Mouse (Mus musculus): ENCODE results near the gene Zfp354b. TPM values are rescaled to one million over a fixed set of nuclear protein-coding genes. Genes with fewer than 3 reads are reported as not detected.
A peak's percentile ranks its signal among the peaks of the same experiment; 100 is the strongest.

Zfp354b gene
- 1.5 and 1.6 TPM in 2 replicates for polyA plus RNA-seq (2014; fragmentation: Nextera tagmentation; extraction: Ambion mirVana)

GRCm38 (mm10) chr11:50931451-50931866 is at the start of gene Zfp354b:
Gene Zfp354b (minus strand): TSS chr11:50931633.
- H3K9me3 ChIP-seq (ENCODE audit: control insufficient read depth, low read length) = no peaks in the 10 kb centered on the region
- H3K27ac ChIP-seq (replicated peaks; ENCODE audit: low read depth, low read length) = no peak within 1 kb of the TSS; the same call in 1 of the 2 replicates
- peak; percentile 95 for ATAC-seq (ENCODE audit: low read depth)
- H3K9ac ChIP-seq (ENCODE audit: low read depth, low read length) = peak within 1 kb of the TSS; percentile 72
- H3K4me2 ChIP-seq (ENCODE audit: low read depth, low read length) = peak within 1 kb of the TSS; percentile 85
- H3K4me3 ChIP-seq (ENCODE audit: low read depth, low read length) = peak within 1 kb of the TSS; percentile 61
- H3K4me1 ChIP-seq (ENCODE audit: control insufficient read depth, insufficient read depth, low read length) = no peaks in the 10 kb centered on the region; the same call in 1 of the 2 replicates
- H3K27me3 ChIP-seq (replicated peaks; ENCODE audit: control insufficient read depth, insufficient read depth, low read length) = no peaks in the 10 kb centered on the region
- under 1% methylated on average over 17 of the region's 18 CpGs for WGBS
- no peaks in the 10 kb centered on the region for H3K36me3 ChIP-seq (ENCODE audit: control insufficient read depth, insufficient read depth, low read length)
- peak; percentile 96 for DNase-seq (ENCODE audit: low spot score)

GRCm38 (mm10) chr11:50977216-50977615 is 45.8 kb upstream of the Zfp354b start:
- ATAC-seq (ENCODE audit: low read depth) (no peak), DNase-seq (ENCODE audit: low spot score) (no peak)
- Histone ChIP-seq H3K4me1 (ENCODE audit: control insufficient read depth, insufficient read depth, low read length) (no peaks in the 10 kb centered on the region), H3K27me3 (replicated peaks; ENCODE audit: control insufficient read depth, insufficient read depth, low read length) (no peaks in the 10 kb centered on the region), H3K9ac (ENCODE audit: low read depth, low read length) (no peak overlapping the region), H3K27ac (replicated peaks; ENCODE audit: low read depth, low read length) (no peak overlapping the region), H3K4me3 (ENCODE audit: low read depth, low read length) (no peak overlapping the region), H3K36me3 (ENCODE audit: control insufficient read depth, insufficient read depth, low read length) (no peaks in the 10 kb centered on the region), H3K9me3 (ENCODE audit: control insufficient read depth, low read length) (no peaks in the 10 kb centered on the region), H3K4me2 (ENCODE audit: low read depth, low read length) (no peak overlapping the region)
- WGBS = 73% methylated on average over 4 of the region's 4 CpGs

GRCm38 (mm10) chr11:50966230-50966629 is 34.8 kb upstream of the Zfp354b start, which contains the start of gene Olfr1378:
Gene Olfr1378 (plus strand): TSS chr11:50966530.
- DNase-seq (ENCODE audit: low spot score) (no peak), ATAC-seq (ENCODE audit: low read depth) (no peak)
- 83% methylated on average over 11 of the region's 11 CpGs for WGBS
- Histone ChIP-seq H3K4me3 (ENCODE audit: low read depth, low read length) (no peak within 1 kb of the TSS), H3K36me3 (ENCODE audit: control insufficient read depth, insufficient read depth, low read length) (no peaks in the 10 kb centered on the region), H3K4me2 (ENCODE audit: low read depth, low read length) (no peak within 1 kb of the TSS), H3K27me3 (replicated peaks; ENCODE audit: control insufficient read depth, insufficient read depth, low read length) (no peaks in the 10 kb centered on the region), H3K9ac (ENCODE audit: low read depth, low read length) (no peak within 1 kb of the TSS), H3K4me1 (ENCODE audit: control insufficient read depth, insufficient read depth, low read length) (no peaks in the 10 kb centered on the region), H3K9me3 (ENCODE audit: control insufficient read depth, low read length) (no peaks in the 10 kb centered on the region), H3K27ac (replicated peaks; ENCODE audit: low read depth, low read length) (no peak within 1 kb of the TSS)

GRCm38 (mm10) chr11:50964886-50965285 is 33.5 kb upstream of the Zfp354b start:
- ATAC-seq (ENCODE audit: low read depth) = no peak
- H3K27ac ChIP-seq (replicated peaks; ENCODE audit: low read depth, low read length) = no peak overlapping the region
- H3K4me2 ChIP-seq (ENCODE audit: low read depth, low read length) = no peak overlapping the region
- H3K4me1 ChIP-seq (ENCODE audit: control insufficient read depth, insufficient read depth, low read length) = no peaks in the 10 kb centered on the region
- DNase-seq (ENCODE audit: low spot score) = peak; percentile 26
- H3K27me3 ChIP-seq (replicated peaks; ENCODE audit: control insufficient read depth, insufficient read depth, low read length) = no peaks in the 10 kb centered on the region
- no peaks in the 10 kb centered on the region for H3K36me3 ChIP-seq (ENCODE audit: control insufficient read depth, insufficient read depth, low read length)
- no peak overlapping the region for H3K9ac ChIP-seq (ENCODE audit: low read depth, low read length)
- WGBS = 79% methylated on average over 2 of the region's 2 CpGs
- no peaks in the 10 kb centered on the region for H3K9me3 ChIP-seq (ENCODE audit: control insufficient read depth, low read length)
- H3K4me3 ChIP-seq (ENCODE audit: low read depth, low read length) = no peak overlapping the region

GRCm38 (mm10) chr11:50953665-50954064 is 22.2 kb upstream of the Zfp354b start, which contains the start of gene Prop1:
Gene Prop1 (minus strand): TSS chr11:50953765.
- no peak within 1 kb of the TSS for H3K4me3 ChIP-seq (ENCODE audit: low read depth, low read length)
- H3K4me1 ChIP-seq (ENCODE audit: control insufficient read depth, insufficient read depth, low read length) = no peaks in the 10 kb centered on the region
- ATAC-seq (ENCODE audit: low read depth) = no peak
- 60% methylated on average over 6 of the region's 6 CpGs for WGBS
- no peaks in the 10 kb centered on the region; the same call in 1 of the 2 replicates for H3K27me3 ChIP-seq (replicated peaks; ENCODE audit: control insufficient read depth, insufficient read depth, low read length)
- no peak for DNase-seq (ENCODE audit: low spot score)
- no peaks in the 10 kb centered on the region for H3K36me3 ChIP-seq (ENCODE audit: control insufficient read depth, insufficient read depth, low read length)
- no peak within 1 kb of the TSS for H3K27ac ChIP-seq (replicated peaks; ENCODE audit: low read depth, low read length)
- no peak within 1 kb of the TSS for H3K4me2 ChIP-seq (ENCODE audit: low read depth, low read length)
- H3K9me3 ChIP-seq (ENCODE audit: control insufficient read depth, low read length) = no peaks in the 10 kb centered on the region
- H3K9ac ChIP-seq (ENCODE audit: low read depth, low read length) = no peak within 1 kb of the TSS

GRCm38 (mm10) chr11:50952290-50952689 is 20.9 kb upstream of the Zfp354b start:
- no peak overlapping the region for H3K4me3 ChIP-seq (ENCODE audit: low read depth, low read length)
- H3K27ac ChIP-seq (replicated peaks; ENCODE audit: low read depth, low read length) = no peak overlapping the region
- ATAC-seq (ENCODE audit: low read depth) = no peak
- peak; percentile 22 for DNase-seq (ENCODE audit: low spot score)
- WGBS = 65% methylated on average over 14 of the region's 14 CpGs
- H3K27me3 ChIP-seq (replicated peaks; ENCODE audit: control insufficient read depth, insufficient read depth, low read length) = no peaks in the 10 kb centered on the region; the same call in 1 of the 2 replicates
- no peaks in the 10 kb centered on the region for H3K36me3 ChIP-seq (ENCODE audit: control insufficient read depth, insufficient read depth, low read length)
- no peaks in the 10 kb centered on the region for H3K9me3 ChIP-seq (ENCODE audit: control insufficient read depth, low read length)
- no peaks in the 10 kb centered on the region for H3K4me1 ChIP-seq (ENCODE audit: control insufficient read depth, insufficient read depth, low read length)
- peak overlapping the region; percentile 18; the same call in 1 of the 2 replicates for H3K4me2 ChIP-seq (ENCODE audit: low read depth, low read length)
- H3K9ac ChIP-seq (ENCODE audit: low read depth, low read length) = no peak overlapping the region

- ATAC-seq (ENCODE audit: low read depth) = no peak
These were observed 12.1 kb upstream of the Zfp354b start, which contains the start of gene 4933414I15Rik for GRCm38 (mm10) chr11:50943506-50943905. Gene 4933414I15Rik (minus strand): TSS chr11:50943765.

GRCm38 (mm10) chr11:50942386-50942785 is 11.0 kb upstream of the Zfp354b start:
- Histone ChIP-seq H3K27me3 (replicated peaks; ENCODE audit: control insufficient read depth, insufficient read depth, low read length) (no peaks in the 10 kb centered on the region), H3K36me3 (ENCODE audit: control insufficient read depth, insufficient read depth, low read length) (no peaks in the 10 kb centered on the region), H3K4me2 (ENCODE audit: low read depth, low read length) (no peak overlapping the region), H3K4me1 (ENCODE audit: control insufficient read depth, insufficient read depth, low read length) (no peaks in the 10 kb centered on the region), H3K9ac (ENCODE audit: low read depth, low read length) (no peak overlapping the region), H3K4me3 (ENCODE audit: low read depth, low read length) (no peak overlapping the region), H3K9me3 (ENCODE audit: control insufficient read depth, low read length) (no peaks in the 10 kb centered on the region), H3K27ac (replicated peaks; ENCODE audit: low read depth, low read length) (no peak overlapping the region)
- WGBS = 68% methylated on average over 12 of the region's 12 CpGs
- DNase-seq (ENCODE audit: low spot score) (no peak), ATAC-seq (ENCODE audit: low read depth) (no peak)

More at GRCm38 (mm10) chr11:50943506-50943905, 12.1 kb upstream of the Zfp354b start, which contains the start of gene 4933414I15Rik:
- H3K9me3 ChIP-seq (ENCODE audit: control insufficient read depth, low read length) = no peaks in the 10 kb centered on the region
- H3K36me3 ChIP-seq (ENCODE audit: control insufficient read depth, insufficient read depth, low read length) = no peaks in the 10 kb centered on the region
- no peak within 1 kb of the TSS for H3K27ac ChIP-seq (replicated peaks; ENCODE audit: low read depth, low read length)
- no peak within 1 kb of the TSS for H3K4me2 ChIP-seq (ENCODE audit: low read depth, low read length)
- H3K27me3 ChIP-seq (replicated peaks; ENCODE audit: control insufficient read depth, insufficient read depth, low read length) = no peaks in the 10 kb centered on the region
- no peak within 1 kb of the TSS for H3K4me3 ChIP-seq (ENCODE audit: low read depth, low read length)
- 69% methylated on average over 14 of the region's 14 CpGs for WGBS
- no peak for DNase-seq (ENCODE audit: low spot score)
- H3K9ac ChIP-seq (ENCODE audit: low read depth, low read length) = no peak within 1 kb of the TSS
- no peaks in the 10 kb centered on the region for H3K4me1 ChIP-seq (ENCODE audit: control insufficient read depth, insufficient read depth, low read length)

Data from embryonic facial prominence, embryonic 14.5 days (tissue).